Mouse (Mus musculus) ovary, adult 18-20 months (tissue): ENCODE measurements around the gene Slc25a34.

Source experiments
- DNase-seq: peaks from one replicate; pipeline ENCODE4 v3.0.0; 2022; ENCODE audit warnings: low spot score, mixed read lengths

Slc25a34 gene

GRCm38 (mm10) chr4:141643118-141643855, 19.7 kb upstream of the Slc25a34 start:
- DNase-seq = peak; percentile 52

DNA sequence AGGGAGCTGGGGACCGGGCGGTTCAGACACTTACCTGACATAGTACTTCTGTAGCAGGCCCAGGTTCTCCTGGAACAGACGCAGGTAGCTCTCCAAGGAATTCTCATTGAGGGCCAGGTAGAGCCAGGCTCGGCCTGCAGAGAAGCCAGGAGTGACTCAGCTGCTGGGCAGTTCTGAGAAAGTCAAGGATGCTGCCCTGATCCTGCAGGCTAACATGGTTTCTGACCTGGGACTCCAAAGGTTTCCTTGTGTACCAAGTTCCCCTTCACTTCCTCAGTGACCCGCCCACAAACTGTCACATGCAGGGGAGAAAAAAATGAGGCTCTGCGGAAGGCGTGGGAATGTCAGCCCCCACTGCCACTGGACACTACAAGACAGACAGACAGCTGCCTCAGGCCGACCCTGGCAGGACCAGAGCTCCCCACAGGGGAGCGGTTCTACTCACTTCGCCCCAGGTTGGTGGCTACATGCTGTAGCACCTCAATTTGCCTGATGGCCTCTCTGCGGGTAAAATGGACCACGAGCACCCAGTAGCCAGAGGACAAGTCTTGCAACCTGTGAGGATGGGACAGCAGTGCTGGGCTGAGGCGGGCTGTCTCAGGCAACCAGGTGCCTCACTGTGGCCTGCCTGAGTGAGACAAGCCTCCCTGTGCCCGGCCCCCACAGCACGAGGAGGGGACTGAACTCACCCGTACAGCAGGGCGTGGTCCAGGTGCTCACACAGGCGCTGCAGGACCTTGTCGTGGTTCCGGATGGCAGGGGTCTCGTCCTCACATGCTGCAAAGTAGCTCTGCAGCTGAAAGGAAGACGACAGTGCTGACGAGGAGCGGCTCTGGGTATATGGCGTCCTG, 18.6 kb upstream of the Slc25a34 start:
- DNase-seq = no peak

DNA sequence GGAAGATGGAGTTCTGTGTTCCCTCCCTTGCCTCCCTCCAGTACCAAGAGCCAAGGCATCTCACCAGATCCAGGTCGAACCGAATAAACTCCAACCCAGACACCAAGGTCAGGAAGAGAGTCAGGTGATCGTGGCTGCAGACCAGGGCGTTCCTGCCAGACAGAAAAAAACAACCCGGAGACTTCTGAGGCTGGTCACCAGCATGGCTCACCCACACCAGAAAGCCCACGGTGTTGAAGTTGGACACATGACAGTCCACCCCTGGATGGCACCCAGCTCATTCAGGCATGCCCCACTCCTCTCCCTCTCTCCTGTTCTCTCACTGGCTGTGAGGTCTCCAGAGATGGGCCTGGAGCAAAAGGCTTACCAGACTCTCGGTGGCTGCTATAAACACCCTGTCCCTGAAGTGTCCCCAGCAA, 17.7 kb upstream of the Slc25a34 start:
- peak; percentile 55 for DNase-seq

- DNase-seq = no peak
Observed at GRCm38 (mm10) chr4:141639474-141639873, 15.9 kb upstream of the Slc25a34 start.

GRCm38 (mm10) chr4:141636693-141637092, 13.1 kb upstream of the Slc25a34 start:
- DNase-seq = no peak

GRCm38 (mm10) chr4:141635991-141636390, 12.4 kb upstream of the Slc25a34 start:
- DNase-seq = no peak

GRCm38 (mm10) chr4:141632111-141632873, 8.7 kb upstream of the Slc25a34 start:
- no peak for DNase-seq

DNA sequence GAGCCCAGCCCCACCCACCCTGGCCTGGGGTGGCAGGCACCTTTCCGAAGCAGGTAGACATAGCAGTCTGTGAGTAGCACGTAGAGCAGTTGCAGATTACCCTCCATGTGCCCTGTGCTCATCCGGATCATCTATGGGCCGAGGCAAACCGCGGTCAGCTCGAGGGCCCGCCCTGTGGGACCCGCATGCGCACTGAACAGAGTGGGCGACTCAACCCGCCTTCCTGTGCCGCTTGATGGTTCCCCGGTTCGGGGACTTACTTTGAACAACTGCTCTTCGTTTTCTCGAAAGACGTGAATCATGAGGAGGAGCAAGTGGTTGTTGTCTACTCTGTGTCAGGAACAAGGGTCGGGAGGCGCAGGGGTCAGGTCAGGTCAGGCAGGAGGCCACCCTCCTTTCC, 7.6 kb upstream of the Slc25a34 start:
- DNase-seq = no peak

DNA sequence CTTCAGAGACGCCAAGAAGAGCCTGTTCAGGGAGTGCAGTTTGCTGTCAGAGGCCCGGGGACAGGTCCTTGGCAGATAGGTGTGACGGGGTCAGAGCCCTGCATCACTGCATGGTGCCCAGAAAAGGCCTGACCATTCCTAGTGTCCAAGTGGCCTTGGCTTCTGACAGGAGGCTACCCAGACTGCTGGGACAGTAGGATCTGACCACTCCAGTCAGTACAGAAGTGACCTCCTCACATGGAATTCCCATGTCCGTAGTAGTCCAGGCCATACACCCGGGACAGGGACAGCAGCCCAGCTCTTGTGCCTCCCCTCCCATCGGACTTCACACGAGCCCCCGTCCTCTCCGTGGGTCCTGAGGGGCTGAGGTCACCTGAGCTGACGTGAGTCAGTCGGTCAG, 6.4 kb upstream of the Slc25a34 start:
- DNase-seq = no peak

DNA sequence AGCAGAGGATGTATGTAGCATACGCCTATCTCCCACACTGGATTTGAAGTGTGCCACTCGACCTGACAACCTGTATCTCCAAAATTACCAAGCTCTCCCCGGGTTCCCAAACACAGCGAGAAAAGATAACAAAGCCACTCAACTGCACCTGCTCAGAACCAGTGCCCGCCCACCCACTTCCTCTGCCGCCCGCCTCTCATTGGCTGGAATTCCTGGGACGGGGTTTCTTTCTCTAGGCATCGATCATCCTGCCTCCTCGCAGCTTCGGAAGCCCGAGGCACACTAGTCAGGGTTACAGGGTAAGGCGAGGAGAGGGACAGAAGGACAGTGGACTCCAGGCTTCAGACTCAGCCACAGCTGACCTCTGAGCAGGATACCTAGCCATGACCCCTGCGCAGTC, 5.0 kb upstream of the Slc25a34 start:
- no peak for DNase-seq

DNA sequence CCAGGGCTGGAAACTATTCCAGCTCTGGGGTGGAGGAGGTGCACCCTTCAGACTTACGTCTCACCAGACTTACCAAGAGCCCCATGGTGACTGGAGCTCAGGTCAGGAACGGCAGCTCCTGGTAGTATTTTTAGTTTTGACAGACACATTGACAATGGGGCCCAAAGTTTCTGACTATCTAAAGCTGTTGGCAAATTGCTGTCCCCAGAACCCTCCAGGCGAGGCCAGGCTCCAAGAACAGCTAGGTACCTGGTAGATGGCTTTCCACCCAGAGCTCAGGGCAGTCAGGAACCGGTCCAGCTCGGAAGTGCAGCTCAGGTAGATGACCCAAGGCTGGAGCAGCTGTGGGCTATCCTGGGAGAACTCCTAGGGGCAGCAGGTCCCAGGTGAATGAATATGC, 3.9 kb upstream of the Slc25a34 start:
- DNase-seq = no peak

- DNase-seq = no peak
Observed at GRCm38 (mm10) chr4:141625774-141626550, 2.3 kb upstream of the Slc25a34 start.

DNA sequence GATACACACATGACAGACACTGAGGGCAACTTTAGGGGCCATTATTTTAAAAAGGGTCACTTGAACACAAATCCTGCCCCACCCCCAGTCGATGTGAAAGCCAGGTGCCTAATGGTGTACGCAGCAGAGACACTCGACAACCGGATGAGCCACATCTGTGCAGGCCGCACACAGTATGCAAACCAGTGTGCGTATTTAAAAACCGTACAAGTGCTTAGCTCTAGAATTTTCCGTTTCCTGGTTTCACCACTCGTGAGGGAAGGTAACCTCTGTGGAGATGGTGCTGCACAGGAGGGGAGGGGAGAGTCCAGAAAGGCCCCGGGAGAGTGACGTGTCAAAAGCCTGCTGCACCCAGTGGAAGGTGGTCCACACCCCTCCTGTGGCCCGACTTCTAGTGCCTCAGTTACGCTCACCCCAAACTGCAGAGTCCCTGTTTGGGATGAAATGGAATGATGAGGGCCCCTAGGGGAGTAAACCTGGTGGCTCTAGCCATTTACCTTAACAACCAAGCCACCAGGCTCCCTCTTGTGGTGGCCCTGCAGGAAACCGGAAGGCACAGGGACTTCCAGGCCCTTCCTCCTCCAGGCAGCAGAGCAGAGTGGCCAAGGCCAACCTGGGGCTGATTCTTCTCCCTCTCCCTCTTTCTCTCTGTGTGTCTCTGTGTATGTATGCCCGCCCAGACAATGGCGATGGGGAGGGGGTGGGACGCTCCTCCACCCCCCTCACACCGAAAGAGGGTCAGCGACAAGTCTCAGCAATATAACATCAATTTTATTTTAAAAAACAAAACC, 1.6 kb upstream of the Slc25a34 start:
- DNase-seq = no peak

DNA sequence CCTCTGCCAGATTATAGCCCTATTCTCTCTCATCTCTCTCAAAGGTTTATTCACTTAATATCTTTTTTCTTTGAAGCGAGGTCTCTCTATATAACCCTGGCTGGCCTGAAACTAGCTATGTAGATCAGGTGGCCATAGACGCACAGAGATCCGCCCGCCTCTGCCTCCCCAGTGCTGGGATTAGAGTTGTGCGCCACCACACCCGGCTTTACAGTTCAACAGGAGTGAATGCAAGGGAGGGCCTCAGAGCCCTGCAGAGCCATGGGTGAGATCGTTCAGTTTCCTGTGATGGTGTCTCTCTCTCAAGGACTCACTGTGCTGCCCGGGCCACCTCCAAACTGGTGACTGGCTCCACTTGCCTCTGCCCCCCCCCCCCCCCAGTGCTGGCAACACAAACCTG, 513 bp upstream of the Slc25a34 start:
- DNase-seq = no peak

GRCm38 (mm10) chr4:141623037-141623436, 584 bp downstream of the Slc25a34 start:
- no peak for DNase-seq

DNA sequence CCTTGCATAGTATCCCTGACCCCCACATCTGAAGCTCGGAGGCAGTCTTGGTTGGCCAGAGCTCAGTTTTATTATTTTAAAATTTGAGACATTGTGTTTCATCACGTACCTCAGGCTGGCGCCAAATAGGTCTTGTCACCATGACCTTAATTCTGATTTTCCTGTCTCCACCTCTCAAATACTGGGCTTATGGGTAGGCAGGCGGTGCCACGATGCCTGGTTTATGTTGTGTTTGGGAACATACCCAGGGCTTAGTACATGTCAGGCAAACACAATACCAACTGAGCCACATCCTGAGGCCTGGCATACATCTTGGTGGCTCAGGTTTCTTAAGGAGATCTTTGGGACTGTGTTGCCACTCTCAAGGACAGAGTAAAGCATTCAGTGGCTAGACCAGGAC, 1.0 kb downstream of the Slc25a34 start:
- DNase-seq = no peak

GRCm38 (mm10) chr4:141622091-141622490, 1.5 kb downstream of the Slc25a34 start:
- no peak for DNase-seq

DNA sequence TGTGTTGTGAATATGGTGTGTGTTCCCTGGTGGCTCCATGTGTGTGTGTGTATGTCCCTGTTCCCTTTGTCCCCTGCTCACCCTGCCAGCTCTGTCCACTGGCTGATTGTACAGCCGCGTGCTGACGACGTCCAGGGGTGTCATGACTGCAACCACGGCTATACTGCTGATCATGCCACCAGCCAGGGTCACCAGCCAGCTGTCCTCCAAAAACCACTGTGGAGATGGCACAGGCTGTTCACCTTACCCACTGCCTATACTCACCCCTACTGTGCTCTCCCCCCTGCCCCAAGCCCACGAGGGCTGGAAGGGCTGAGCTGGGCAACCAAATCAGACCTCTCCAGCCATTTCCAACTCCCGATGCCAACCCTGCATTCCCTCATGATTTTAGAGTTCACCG, 2.3 kb downstream of the Slc25a34 start:
- no peak for DNase-seq

- no peak for DNase-seq
Observed at GRCm38 (mm10) chr4:141619299-141619883, 4.2 kb downstream of the Slc25a34 start.

DNA sequence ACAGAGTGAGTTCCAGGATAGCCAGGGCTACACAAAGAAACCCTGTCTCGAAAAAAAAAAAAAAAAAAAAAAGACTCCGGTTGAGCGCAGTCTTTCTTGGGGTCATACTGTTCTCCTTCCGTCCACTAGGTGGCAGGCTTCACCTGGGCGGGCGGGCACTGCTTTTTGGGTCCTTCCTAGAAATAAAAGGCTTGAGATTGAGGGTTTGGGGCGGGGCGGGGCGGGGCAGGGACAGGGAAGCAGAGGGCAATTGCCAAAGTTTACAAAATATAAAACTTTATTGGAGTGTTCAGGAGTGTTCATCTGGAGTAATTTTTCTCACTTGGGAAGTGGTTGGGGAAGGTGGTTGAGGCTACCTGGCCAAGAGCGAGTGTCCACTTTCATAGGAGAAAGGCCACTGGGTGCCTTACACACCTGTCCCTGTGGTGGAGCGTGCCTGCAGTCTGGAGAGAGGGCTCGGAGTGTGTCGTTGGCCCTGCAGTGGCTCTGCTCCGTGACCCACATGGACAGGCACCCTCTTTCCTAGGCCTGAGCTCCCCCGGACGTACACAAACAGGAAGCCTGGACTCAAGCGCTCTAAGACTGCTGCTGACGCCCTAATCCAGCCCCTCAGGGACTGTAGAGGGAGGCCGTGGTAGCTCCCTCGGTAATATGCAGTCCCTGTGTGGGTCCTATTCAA, 4.9 kb downstream of the Slc25a34 start, which contains the start of gene Tmem82:
Gene Tmem82, minus strand, starts transcription at position 69 of the 679 bp plus-strand sequence.
- no peak for DNase-seq
